Mouse (Mus musculus): ENCODE measurements around the gene Triap1. TPM values are rescaled to one million over a fixed set of nuclear protein-coding genes. Genes with fewer than 3 reads are reported as not detected.
"Not testable (repeated sequence)": the region's sequence is repeated elsewhere in the genome, so short reads cannot be mapped to it uniquely, and the experiment has no call there.

Triap1 gene
- polyA plus RNA-seq (2014; fragmentation: Nextera tagmentation; extraction: Ambion mirVana) = 56.2 and 62.2 TPM in 2 replicates

DNA sequence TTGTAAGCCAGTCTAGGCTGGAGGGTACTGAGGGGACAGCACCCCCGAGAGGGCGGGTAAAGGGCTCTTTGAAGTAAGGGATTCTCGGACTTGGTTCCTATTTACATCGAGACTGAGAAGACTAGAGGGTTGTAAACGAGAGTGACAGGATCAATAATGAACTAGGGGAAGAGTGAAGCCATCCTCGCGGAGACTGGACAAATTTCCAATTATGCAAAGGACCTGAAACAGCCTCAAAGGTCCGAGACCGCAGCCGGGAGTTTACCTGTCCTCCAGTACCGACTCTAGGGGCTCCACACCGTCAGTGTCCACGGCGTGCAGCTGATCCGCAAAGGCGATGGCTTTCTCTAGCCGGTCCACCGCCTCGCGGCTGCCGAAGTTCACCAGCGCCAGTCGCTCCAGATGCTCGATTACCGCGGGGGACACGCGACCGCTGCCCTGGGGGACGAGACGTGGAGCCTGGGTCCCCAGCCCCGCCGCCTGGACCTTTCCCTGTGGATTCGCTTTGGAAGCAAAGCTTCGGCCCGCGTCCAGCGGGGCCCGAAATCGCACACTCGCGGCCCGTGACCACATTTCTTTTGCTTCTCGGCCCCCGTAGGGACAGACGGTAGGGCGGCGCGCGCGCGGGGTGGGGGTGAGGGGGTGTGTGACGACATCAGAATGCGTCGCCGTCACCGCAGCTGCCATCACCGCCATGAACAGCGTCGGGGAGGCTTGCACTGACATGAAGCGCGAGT is at the start of gene Triap1, which contains the start of gene Gatc:
Gene Triap1, plus strand, starts transcription at position 649 of the 737 bp plus-strand sequence.
Gene Gatc, minus strand, starts transcription at position 602 of the 737 bp plus-strand sequence.
- H3K27ac ChIP-seq (ENCODE audit: low read depth, low read length) = peak within 1 kb of the TSS; percentile 44; the same call in 1 of the 2 replicates
- under 1% methylated on average over 62 of the region's 62 CpGs for WGBS

DNA sequence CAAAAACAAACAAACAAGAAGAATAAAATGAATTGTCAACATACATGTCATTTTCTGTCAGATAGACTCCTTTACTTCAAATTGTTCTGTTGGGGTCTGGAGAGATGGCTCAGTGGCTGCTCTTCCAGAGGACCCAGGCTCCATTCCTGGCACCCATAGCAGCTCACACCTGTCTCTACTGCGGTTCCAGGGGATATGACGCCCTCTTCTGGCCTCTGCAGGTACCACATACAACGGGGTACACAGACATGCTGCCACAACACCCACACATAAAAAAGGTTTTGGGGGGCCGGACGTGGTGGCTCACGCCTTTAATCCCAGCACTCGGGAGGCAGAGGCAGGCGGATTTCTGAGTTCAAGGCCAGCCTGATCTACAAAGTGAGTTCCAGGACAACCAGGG is 46.9 kb upstream of the Triap1 start:
- ATAC-seq (ENCODE audit: low FRiP score, low TSS enrichment) = no peak
- H3K9ac ChIP-seq (ENCODE audit: low read depth, low read length) = no peak overlapping the region
- no peaks in the 10 kb centered on the region for H3K9me3 ChIP-seq (ENCODE audit: control insufficient read depth, low read length)
- WGBS = 90% methylated on average over 8 of the region's 8 CpGs
- peaks cover 11% of the 10 kb centered on the region for H3K4me1 ChIP-seq (ENCODE audit: control insufficient read depth, insufficient read depth, low read length)
- peaks cover 67% of the 10 kb centered on the region for H3K36me3 ChIP-seq (ENCODE audit: control insufficient read depth, insufficient read depth, low read length)
- no peak overlapping the region for H3K27ac ChIP-seq (ENCODE audit: low read depth, low read length)
- no peak overlapping the region for H3K4me2 ChIP-seq (replicated peaks; ENCODE audit: low read depth, low read length)
- H3K4me3 ChIP-seq (ENCODE audit: low read length) = no peak overlapping the region
- H3K27me3 ChIP-seq (ENCODE audit: control insufficient read depth, insufficient read depth, low read length) = no peaks in the 10 kb centered on the region

More for the DNA sequence above, at the start of gene Triap1, which contains the start of gene Gatc:
- peaks cover 40% of the 10 kb centered on the region for H3K36me3 ChIP-seq (ENCODE audit: control insufficient read depth, insufficient read depth, low read length)
- H3K4me2 ChIP-seq (replicated peaks; ENCODE audit: low read depth, low read length) = peak within 1 kb of the TSS; percentile 66
- H3K4me3 ChIP-seq (ENCODE audit: low read length) = peak within 1 kb of the TSS; percentile 61
- ATAC-seq (ENCODE audit: low FRiP score, low TSS enrichment) = peak; percentile 92
- H3K27me3 ChIP-seq (ENCODE audit: control insufficient read depth, insufficient read depth, low read length) = no peaks in the 10 kb centered on the region
- no peaks in the 10 kb centered on the region for H3K9me3 ChIP-seq (ENCODE audit: control insufficient read depth, low read length)
- peaks cover 13% of the 10 kb centered on the region for H3K4me1 ChIP-seq (ENCODE audit: control insufficient read depth, insufficient read depth, low read length)
- H3K9ac ChIP-seq (ENCODE audit: low read depth, low read length) = peak within 1 kb of the TSS; percentile 70

- Histone ChIP-seq H3K27me3 (ENCODE audit: control insufficient read depth, insufficient read depth, low read length) (no peaks in the 10 kb centered on the region), H3K27ac (ENCODE audit: low read depth, low read length) (no peak overlapping the region), H3K4me1 (ENCODE audit: control insufficient read depth, insufficient read depth, low read length) (peaks cover 14% of the 10 kb centered on the region), H3K9ac (ENCODE audit: low read depth, low read length) (no peak overlapping the region), H3K4me2 (replicated peaks; ENCODE audit: low read depth, low read length) (no peak overlapping the region), H3K36me3 (ENCODE audit: control insufficient read depth, insufficient read depth, low read length) (peaks cover 53% of the 10 kb centered on the region), H3K9me3 (ENCODE audit: control insufficient read depth, low read length) (no peaks in the 10 kb centered on the region), H3K4me3 (ENCODE audit: low read length) (no peak overlapping the region)
- 85% methylated on average over 10 of the region's 10 CpGs for WGBS
- no peak for ATAC-seq (ENCODE audit: low FRiP score, low TSS enrichment)
These were observed 44.7 kb upstream of the Triap1 start for GRCm38 (mm10) chr5:115296347-115296746.

DNA sequence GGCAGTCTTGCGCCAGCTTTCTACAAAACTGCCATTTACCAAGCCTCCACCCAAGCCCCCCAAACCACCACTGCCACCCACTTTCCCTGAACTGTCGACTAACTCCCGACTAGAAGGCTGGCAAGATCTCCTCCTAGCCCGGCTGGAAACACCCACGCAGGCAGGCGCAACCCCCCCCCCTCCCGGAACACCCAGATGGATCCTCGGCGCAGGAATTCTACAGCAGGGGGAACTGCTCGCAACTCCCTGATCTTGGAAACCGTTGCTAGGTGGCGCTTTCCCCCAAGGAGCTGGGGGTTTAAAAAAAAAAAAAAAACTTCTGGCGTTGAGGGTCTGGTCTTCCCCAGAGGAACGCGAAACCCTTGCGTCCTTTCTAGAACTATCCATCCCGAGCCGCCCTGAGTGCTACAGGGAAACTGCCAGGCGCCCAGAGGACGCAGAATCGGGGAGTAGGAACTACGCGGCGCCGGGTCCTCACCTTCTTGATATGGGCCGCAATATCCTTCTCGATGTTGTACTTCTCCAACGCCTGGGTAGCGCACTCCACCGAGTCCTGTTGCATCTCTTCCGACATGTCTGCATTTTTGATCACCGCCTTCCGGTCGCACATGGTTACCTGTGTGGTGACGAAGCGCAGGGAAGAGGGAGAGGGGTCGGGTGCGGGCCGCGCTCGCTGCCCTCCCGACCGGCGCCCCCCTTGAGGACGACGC is 40.8 kb upstream of the Triap1 start:
- Histone ChIP-seq H3K4me2 (replicated peaks; ENCODE audit: low read depth, low read length) (peak overlapping the region; percentile 78), H3K27ac (ENCODE audit: low read depth, low read length) (peak overlapping the region; percentile 95), H3K27me3 (ENCODE audit: control insufficient read depth, insufficient read depth, low read length) (no peaks in the 10 kb centered on the region), H3K9me3 (ENCODE audit: control insufficient read depth, low read length) (no peaks in the 10 kb centered on the region), H3K4me3 (ENCODE audit: low read length) (peak overlapping the region; percentile 93), H3K9ac (ENCODE audit: low read depth, low read length) (peak overlapping the region; percentile 93), H3K4me1 (ENCODE audit: control insufficient read depth, insufficient read depth, low read length) (peaks cover 17% of the 10 kb centered on the region), H3K36me3 (ENCODE audit: control insufficient read depth, insufficient read depth, low read length) (peaks cover 40% of the 10 kb centered on the region)
- WGBS = under 1% methylated on average over 46 of the region's 46 CpGs
- peak; percentile 1 for ATAC-seq (ENCODE audit: low FRiP score, low TSS enrichment)

- peak; percentile 98 for ATAC-seq (ENCODE audit: low FRiP score, low TSS enrichment)
- Histone ChIP-seq H3K4me1 (ENCODE audit: control insufficient read depth, insufficient read depth, low read length) (peaks cover 17% of the 10 kb centered on the region), H3K9ac (ENCODE audit: low read depth, low read length) (peak within 1 kb of the TSS; percentile 93), H3K4me3 (ENCODE audit: low read length) (peak within 1 kb of the TSS; percentile 93), H3K9me3 (ENCODE audit: control insufficient read depth, low read length) (no peaks in the 10 kb centered on the region), H3K27ac (ENCODE audit: low read depth, low read length) (peak within 1 kb of the TSS; percentile 95), H3K27me3 (ENCODE audit: control insufficient read depth, insufficient read depth, low read length) (no peaks in the 10 kb centered on the region), H3K4me2 (replicated peaks; ENCODE audit: low read depth, low read length) (peak within 1 kb of the TSS; percentile 78), H3K36me3 (ENCODE audit: control insufficient read depth, insufficient read depth, low read length) (peaks cover 34% of the 10 kb centered on the region)
- under 1% methylated on average over 63 of the region's 66 CpGs for WGBS
These were observed 40.0 kb upstream of the Triap1 start, which contains the start of gene Dynll1 for GRCm38 (mm10) chr5:115300792-115301614. Gene Dynll1, minus strand, starts transcription at chr5:115300999.

DNA sequence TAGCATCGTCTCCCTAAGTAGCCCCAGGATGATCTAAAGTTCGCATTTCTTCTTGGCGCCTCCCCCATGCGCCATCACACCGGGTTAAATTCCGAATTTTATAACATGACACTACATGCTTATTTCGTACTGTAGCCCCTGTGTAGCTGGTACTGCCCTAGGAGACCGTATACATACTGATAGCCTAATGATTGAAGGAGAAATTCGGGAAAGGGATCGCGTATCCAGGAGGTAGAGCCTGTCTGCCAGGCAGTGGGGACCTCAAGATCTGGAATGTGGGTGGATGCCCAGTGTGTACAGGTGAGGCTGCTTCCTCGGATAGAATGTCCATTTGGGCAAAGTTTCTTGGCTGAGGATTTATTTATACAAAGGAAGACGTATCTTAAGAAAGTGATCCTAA is 39.4 kb upstream of the Triap1 start:
- 19% methylated on average over 13 of the region's 13 CpGs for WGBS

DNA sequence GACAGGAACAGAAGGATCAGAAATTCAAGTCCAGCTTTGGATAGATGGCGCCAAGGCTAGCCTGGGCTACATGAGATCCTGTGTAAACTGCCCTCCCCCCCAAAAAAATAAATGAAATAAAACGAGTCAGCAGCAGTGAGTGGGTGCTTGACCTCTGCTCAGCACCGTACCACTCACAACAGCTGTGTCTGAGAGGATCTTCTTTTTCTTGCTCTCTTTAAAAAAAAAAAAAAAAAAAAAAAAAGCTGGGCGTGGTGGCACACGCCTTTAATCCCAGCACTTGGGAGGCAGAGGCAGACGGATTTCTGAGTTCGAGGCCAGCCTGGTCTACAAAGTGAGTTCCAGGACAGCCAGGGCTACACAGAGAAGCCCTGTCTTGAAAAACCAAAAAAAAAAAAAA is 38.8 kb upstream of the Triap1 start:
- not testable (repeated sequence) for H3K9me3 ChIP-seq (ENCODE audit: control insufficient read depth, low read length); H3K4me3 ChIP-seq (ENCODE audit: low read length); ATAC-seq (ENCODE audit: low FRiP score, low TSS enrichment); H3K27me3 ChIP-seq (ENCODE audit: control insufficient read depth, insufficient read depth, low read length); H3K9ac ChIP-seq (ENCODE audit: low read depth, low read length); H3K4me2 ChIP-seq (replicated peaks; ENCODE audit: low read depth, low read length); H3K27ac ChIP-seq (ENCODE audit: low read depth, low read length)
- Histone ChIP-seq H3K36me3 (ENCODE audit: control insufficient read depth, insufficient read depth, low read length) (peaks cover 23% of the 10 kb centered on the region), H3K4me1 (ENCODE audit: control insufficient read depth, insufficient read depth, low read length) (peaks cover 17% of the 10 kb centered on the region)
- WGBS = 73% methylated on average over 3 of the region's 7 CpGs

More for the DNA sequence above, 39.4 kb upstream of the Triap1 start:
- H3K36me3 ChIP-seq (ENCODE audit: control insufficient read depth, insufficient read depth, low read length) = peaks cover 28% of the 10 kb centered on the region
- H3K9me3 ChIP-seq (ENCODE audit: control insufficient read depth, low read length) = no peaks in the 10 kb centered on the region
- no peak for ATAC-seq (ENCODE audit: low FRiP score, low TSS enrichment)
- no peaks in the 10 kb centered on the region for H3K27me3 ChIP-seq (ENCODE audit: control insufficient read depth, insufficient read depth, low read length)
- peaks cover 17% of the 10 kb centered on the region for H3K4me1 ChIP-seq (ENCODE audit: control insufficient read depth, insufficient read depth, low read length)
- peak overlapping the region; percentile 93 for H3K4me3 ChIP-seq (ENCODE audit: low read length)
- H3K9ac ChIP-seq (ENCODE audit: low read depth, low read length) = peak overlapping the region; percentile 60; the same call in 1 of the 2 replicates
- H3K27ac ChIP-seq (ENCODE audit: low read depth, low read length) = peak overlapping the region; percentile 78
- H3K4me2 ChIP-seq (replicated peaks; ENCODE audit: low read depth, low read length) = peak overlapping the region; percentile 78

DNA sequence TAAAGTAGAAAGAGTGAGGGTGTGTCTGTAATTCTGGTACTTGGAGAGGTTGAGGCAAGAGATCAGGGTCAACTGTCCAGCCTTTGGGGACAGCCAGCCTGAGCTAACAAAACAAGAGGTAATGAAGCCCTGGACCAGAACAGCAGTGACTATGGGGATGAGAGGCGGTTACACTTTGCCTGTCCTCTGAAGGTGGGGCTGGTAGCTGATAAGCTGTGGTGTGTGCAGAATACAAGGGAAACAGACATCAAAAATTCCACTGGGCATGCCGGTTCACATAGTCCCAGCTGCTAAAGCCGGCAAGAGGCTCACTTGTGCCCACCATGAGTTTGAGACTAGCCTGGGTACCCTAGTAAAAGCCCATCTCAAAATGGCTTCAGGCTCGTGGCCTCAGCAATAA is 28.7 kb upstream of the Triap1 start:
- Histone ChIP-seq H3K4me2 (replicated peaks; ENCODE audit: low read depth, low read length) (no peak overlapping the region), H3K36me3 (ENCODE audit: control insufficient read depth, insufficient read depth, low read length) (no peaks in the 10 kb centered on the region), H3K9me3 (ENCODE audit: control insufficient read depth, low read length) (no peaks in the 10 kb centered on the region), H3K4me3 (ENCODE audit: low read length) (no peak overlapping the region), H3K9ac (ENCODE audit: low read depth, low read length) (no peak overlapping the region), H3K27ac (ENCODE audit: low read depth, low read length) (no peak overlapping the region), H3K4me1 (ENCODE audit: control insufficient read depth, insufficient read depth, low read length) (peaks cover 18% of the 10 kb centered on the region), H3K27me3 (ENCODE audit: control insufficient read depth, insufficient read depth, low read length) (no peaks in the 10 kb centered on the region)
- ATAC-seq (ENCODE audit: low FRiP score, low TSS enrichment) = no peak
- WGBS = 85% methylated on average over 4 of the region's 4 CpGs
